Mouse (Mus musculus): ENCODE measurements around the gene Gtsf1. TPM values are rescaled to one million over a fixed set of nuclear protein-coding genes. Genes with fewer than 3 reads are reported as not detected.

Gene Gtsf1
- polyA plus RNA-seq, 1 experiment from 2014 or later: 0.23 TPM

DNA sequence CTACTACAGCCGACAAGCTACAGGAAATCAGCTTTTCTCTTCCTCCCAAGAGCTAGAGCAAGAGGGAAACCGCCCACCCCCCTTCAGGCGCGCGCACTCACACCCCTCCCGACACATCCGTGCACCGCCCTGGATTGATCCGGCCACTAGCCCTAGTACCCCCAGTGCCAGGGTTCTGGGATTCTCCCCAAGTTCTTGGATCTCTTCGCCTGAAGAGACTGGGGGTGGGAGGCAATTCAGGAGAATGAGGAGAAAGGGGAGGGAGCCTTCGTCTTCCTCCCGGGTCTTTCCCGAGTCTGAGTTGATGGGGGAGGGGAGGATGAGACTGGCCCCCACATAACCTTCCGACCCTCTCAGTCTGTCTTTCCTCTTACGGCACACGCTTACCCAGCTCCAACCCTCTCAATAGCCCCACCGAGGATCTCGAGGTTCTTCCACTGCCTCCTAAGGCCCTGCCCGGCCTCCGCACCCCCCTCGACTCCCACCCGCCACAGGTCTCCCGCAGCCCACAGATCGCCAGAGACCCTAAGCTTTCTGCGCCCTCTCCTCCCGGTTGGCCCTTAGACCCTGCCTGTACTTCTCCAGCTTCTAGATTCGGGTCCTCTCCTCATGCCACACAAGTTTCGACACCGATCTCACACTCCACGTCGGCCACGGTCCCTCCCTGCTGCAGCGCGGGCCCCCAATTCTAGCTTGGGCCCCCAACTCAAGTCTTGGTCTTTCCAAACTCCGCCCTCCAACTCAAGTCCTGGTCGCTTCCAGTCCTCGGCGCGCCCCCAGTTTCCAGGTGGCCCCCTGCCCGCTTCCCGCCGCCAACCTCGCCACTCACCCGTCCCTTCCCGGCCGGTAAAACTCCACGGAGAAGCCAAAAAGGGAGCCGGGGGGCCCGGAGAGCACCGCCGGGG, 64.5 kb downstream of the Gtsf1 start:
- peak overlapping the region; percentile 82 for H3K27ac ChIP-seq (ENCODE audit: low read depth, low read length)
- TF ChIP-seq CTCF (IDR thresholded peaks at IDR 0.05; ENCODE audit: low read depth): no peak
- no peaks in the 10 kb centered on the region for H3K4me1 ChIP-seq (replicated peaks; ENCODE audit: control insufficient read depth, insufficient read depth, low read length)
- peak overlapping the region; percentile 76 for H3K9ac ChIP-seq (ENCODE audit: low read depth, low read length)
- no peaks in the 10 kb centered on the region for H3K9me3 ChIP-seq (ENCODE audit: control insufficient read depth)
- H3K4me2 ChIP-seq (replicated peaks; ENCODE audit: low read depth): peak overlapping the region; percentile 91
- peak; percentile 13; the same call in 1 of the 2 replicates for ATAC-seq
- no peaks in the 10 kb centered on the region; the same call in 1 of the 2 replicates for H3K27me3 ChIP-seq (replicated peaks; ENCODE audit: control insufficient read depth, insufficient read depth, low read length)
- peak overlapping the region; percentile 73 for H3K4me3 ChIP-seq (ENCODE audit: low read depth, low read length)
- H3K36me3 ChIP-seq (ENCODE audit: control insufficient read depth, insufficient read depth): no peaks in the 10 kb centered on the region
- WGBS: 4% methylated on average over 51 of the region's 51 CpGs

DNA sequence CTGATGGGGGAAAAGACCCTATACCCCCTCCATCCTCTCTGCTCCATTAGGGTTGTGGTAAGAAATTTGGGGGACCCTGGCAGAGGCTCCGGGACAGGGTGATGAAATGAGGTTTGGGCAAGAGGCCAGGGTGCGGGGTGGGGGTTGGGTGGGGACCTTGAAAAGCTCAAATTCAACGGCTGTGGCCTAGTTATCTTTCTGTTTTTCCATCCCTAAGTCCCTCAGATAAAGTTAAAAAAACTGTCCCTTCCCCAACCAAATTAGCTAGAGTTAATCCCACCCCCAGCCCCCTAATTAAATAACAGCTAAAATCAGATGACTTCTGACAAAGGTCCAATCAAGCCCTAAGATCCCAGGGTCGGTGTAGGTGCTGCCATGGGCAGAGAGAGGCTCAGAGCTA, 65.5 kb downstream of the Gtsf1 start:
- WGBS: 47% methylated on average over 4 of the region's 4 CpGs
- H3K36me3 ChIP-seq (ENCODE audit: control insufficient read depth, insufficient read depth): no peaks in the 10 kb centered on the region
- peak overlapping the region; percentile 91 for H3K4me2 ChIP-seq (replicated peaks; ENCODE audit: low read depth)
- H3K4me1 ChIP-seq (replicated peaks; ENCODE audit: control insufficient read depth, insufficient read depth, low read length): no peaks in the 10 kb centered on the region
- TF ChIP-seq CTCF (IDR thresholded peaks at IDR 0.05; ENCODE audit: low read depth): no peak
- ATAC-seq: no peak
- peak overlapping the region; percentile 73 for H3K4me3 ChIP-seq (ENCODE audit: low read depth, low read length)
- no peaks in the 10 kb centered on the region for H3K9me3 ChIP-seq (ENCODE audit: control insufficient read depth)
- H3K9ac ChIP-seq (ENCODE audit: low read depth, low read length): no peak overlapping the region
- H3K27me3 ChIP-seq (replicated peaks; ENCODE audit: control insufficient read depth, insufficient read depth, low read length): no peaks in the 10 kb centered on the region; the same call in 1 of the 2 replicates
- H3K27ac ChIP-seq (ENCODE audit: low read depth, low read length): no peak overlapping the region

DNA sequence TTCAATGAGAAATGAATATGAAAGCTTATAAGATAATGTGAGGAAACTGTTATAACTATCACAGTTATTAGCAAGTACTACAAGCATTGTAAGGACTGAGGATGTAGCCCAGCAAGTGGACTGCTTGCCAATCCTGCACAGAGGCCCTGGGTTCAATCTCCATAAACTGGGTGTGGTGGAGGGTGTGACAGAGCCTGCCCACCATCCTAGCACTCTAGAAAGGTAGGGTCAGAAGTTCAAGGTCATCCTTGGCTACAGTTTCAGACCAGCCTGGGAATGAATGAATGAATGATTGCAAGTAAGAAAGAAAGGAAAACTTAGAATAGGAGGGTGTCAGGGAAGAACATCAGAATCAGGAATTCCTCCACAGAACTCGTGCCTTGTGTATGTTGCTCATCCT, 66.5 kb downstream of the Gtsf1 start:
- no peaks in the 10 kb centered on the region for H3K36me3 ChIP-seq (ENCODE audit: control insufficient read depth, insufficient read depth)

GRCm38 (mm10) chr15:103362950-103363349, 67.3 kb downstream of the Gtsf1 start:
- Histone ChIP-seq H3K36me3 (ENCODE audit: control insufficient read depth, insufficient read depth) (no peaks in the 10 kb centered on the region), H3K27me3 (replicated peaks; ENCODE audit: control insufficient read depth, insufficient read depth, low read length) (no peaks in the 10 kb centered on the region; the same call in 1 of the 2 replicates), H3K27ac (ENCODE audit: low read depth, low read length) (no peak overlapping the region), H3K4me2 (replicated peaks; ENCODE audit: low read depth) (no peak overlapping the region), H3K4me3 (ENCODE audit: low read depth, low read length) (no peak overlapping the region), H3K4me1 (replicated peaks; ENCODE audit: control insufficient read depth, insufficient read depth, low read length) (no peaks in the 10 kb centered on the region), H3K9me3 (ENCODE audit: control insufficient read depth) (no peaks in the 10 kb centered on the region), H3K9ac (ENCODE audit: low read depth, low read length) (no peak overlapping the region)
- 59% methylated on average over 3 of the region's 3 CpGs for WGBS
- TF ChIP-seq CTCF (IDR thresholded peaks at IDR 0.05; ENCODE audit: low read depth): no peak
- ATAC-seq: no peak

More for the DNA sequence above, 66.5 kb downstream of the Gtsf1 start:
- Histone ChIP-seq H3K9me3 (ENCODE audit: control insufficient read depth) (no peaks in the 10 kb centered on the region), H3K9ac (ENCODE audit: low read depth, low read length) (no peak overlapping the region), H3K4me2 (replicated peaks; ENCODE audit: low read depth) (no peak overlapping the region), H3K4me3 (ENCODE audit: low read depth, low read length) (no peak overlapping the region), H3K27ac (ENCODE audit: low read depth, low read length) (no peak overlapping the region), H3K27me3 (replicated peaks; ENCODE audit: control insufficient read depth, insufficient read depth, low read length) (no peaks in the 10 kb centered on the region; the same call in 1 of the 2 replicates), H3K4me1 (replicated peaks; ENCODE audit: control insufficient read depth, insufficient read depth, low read length) (no peaks in the 10 kb centered on the region)
- ATAC-seq: no peak
- no peak for TF ChIP-seq CTCF (IDR thresholded peaks at IDR 0.05; ENCODE audit: low read depth)
- WGBS: 52% methylated on average over 1 of the region's 1 CpGs

DNA sequence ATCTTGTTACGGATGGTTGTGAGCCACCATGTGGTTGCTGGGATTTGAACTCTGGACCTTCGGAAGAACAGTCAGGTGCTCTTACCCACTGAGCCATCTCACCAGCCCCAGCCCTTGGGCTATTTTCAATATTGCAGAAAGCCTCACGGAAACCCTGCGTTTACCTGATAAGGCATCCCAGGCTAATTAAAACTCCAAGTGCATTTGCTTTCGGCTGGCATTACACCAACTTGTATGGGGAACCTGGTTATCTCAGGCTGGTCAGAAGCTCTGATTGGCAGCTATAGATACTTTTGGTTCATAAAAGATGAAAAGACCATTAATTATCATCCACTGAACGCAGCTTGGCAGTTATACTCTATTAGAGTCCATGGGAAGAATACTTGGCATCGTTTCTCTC, 67.9 kb downstream of the Gtsf1 start:
- WGBS: 79% methylated on average over 6 of the region's 7 CpGs
- no peak overlapping the region for H3K9ac ChIP-seq (ENCODE audit: low read depth, low read length)

DNA sequence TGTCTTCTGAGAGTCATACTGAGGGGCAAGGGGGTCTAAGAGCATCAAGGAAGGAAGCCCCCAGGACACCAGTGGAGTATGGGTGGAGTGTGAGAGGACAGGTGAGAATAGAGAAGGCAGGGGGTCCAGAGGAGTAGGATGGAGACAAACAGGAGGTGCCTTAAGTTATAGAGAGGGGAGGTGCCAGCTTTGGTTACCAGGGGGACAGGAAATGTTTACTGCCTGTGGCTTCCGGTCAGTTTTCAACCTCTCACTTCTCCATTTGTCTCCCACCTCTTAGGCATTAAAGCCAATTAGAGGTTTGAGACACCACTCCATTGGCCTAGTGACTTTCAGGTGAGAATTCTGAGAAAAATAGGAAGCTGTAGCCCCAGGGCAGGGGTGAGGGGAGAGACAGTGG, 69.0 kb downstream of the Gtsf1 start:
- Histone ChIP-seq H3K9ac (ENCODE audit: low read depth, low read length) (no peak overlapping the region), H3K36me3 (ENCODE audit: control insufficient read depth, insufficient read depth) (peaks cover 6% of the 10 kb centered on the region; the same call in 1 of the 2 replicates), H3K4me2 (replicated peaks; ENCODE audit: low read depth) (no peak overlapping the region), H3K4me3 (ENCODE audit: low read depth, low read length) (no peak overlapping the region), H3K27me3 (replicated peaks; ENCODE audit: control insufficient read depth, insufficient read depth, low read length) (no peaks in the 10 kb centered on the region; the same call in 1 of the 2 replicates), H3K27ac (ENCODE audit: low read depth, low read length) (no peak overlapping the region), H3K4me1 (replicated peaks; ENCODE audit: control insufficient read depth, insufficient read depth, low read length) (no peaks in the 10 kb centered on the region), H3K9me3 (ENCODE audit: control insufficient read depth) (no peaks in the 10 kb centered on the region)
- WGBS: 44% methylated on average over 1 of the region's 1 CpGs
- no peak for TF ChIP-seq CTCF (IDR thresholded peaks at IDR 0.05; ENCODE audit: low read depth)
- no peak for ATAC-seq

More for the DNA sequence above, 67.9 kb downstream of the Gtsf1 start:
- Histone ChIP-seq H3K27ac (ENCODE audit: low read depth, low read length) (no peak overlapping the region), H3K4me3 (ENCODE audit: low read depth, low read length) (no peak overlapping the region), H3K4me2 (replicated peaks; ENCODE audit: low read depth) (no peak overlapping the region), H3K4me1 (replicated peaks; ENCODE audit: control insufficient read depth, insufficient read depth, low read length) (no peaks in the 10 kb centered on the region), H3K36me3 (ENCODE audit: control insufficient read depth, insufficient read depth) (no peaks in the 10 kb centered on the region), H3K9me3 (ENCODE audit: control insufficient read depth) (no peaks in the 10 kb centered on the region), H3K27me3 (replicated peaks; ENCODE audit: control insufficient read depth, insufficient read depth, low read length) (no peaks in the 10 kb centered on the region; the same call in 1 of the 2 replicates)
- no peak for TF ChIP-seq CTCF (IDR thresholded peaks at IDR 0.05; ENCODE audit: low read depth)
- no peak for ATAC-seq

Measured in intestine, postnatal 0 days (tissue).